Mouse (Mus musculus) myocyte (in vitro differentiated cells): ENCODE results near the gene Nabp2. TPM values are rescaled to one million over a fixed set of nuclear protein-coding genes. Genes with fewer than 3 reads are reported as not detected.

Source experiments
- H3K27me3 ChIP-seq: one replicate; pipeline ENCODE4 v1.6.1; 2011; ENCODE audit not compliant: control insufficient read depth, insufficient read depth, insufficient read length
- H3K36me3 ChIP-seq: one replicate; pipeline ENCODE4 v1.6.1; 2011; ENCODE audit not compliant: control insufficient read depth, insufficient read depth
- H3K4me2 ChIP-seq: one replicate; pipeline ENCODE4 v1.6.1; 2011; ENCODE audit warnings: low read depth, control low read depth
- H3K4me3 ChIP-seq: one replicate; pipeline ENCODE4 v1.5.1; 2011; ENCODE audit warnings: mild to moderate bottlenecking, control low read depth, moderate library complexity
- H3K79me2 ChIP-seq: one replicate; pipeline ENCODE4 v1.6.1; 2011; ENCODE audit not compliant: control insufficient read depth, insufficient read depth
- H3ac ChIP-seq: one replicate; pipeline ENCODE4 v1.6.1; 2011; ENCODE audit not compliant: control insufficient read depth, insufficient read length
- CEBPB ChIP-seq: IDR thresholded peaks from 2 replicates; pipeline ENCODE4 v1.6.1; 2011; ENCODE audit warnings: mild to moderate bottlenecking, moderate library complexity; ENCODE audit not compliant: poor library complexity, insufficient read depth, severe bottlenecking
- E2F4 ChIP-seq: IDR thresholded peaks from one replicate; pipeline ENCODE4 v1.6.1; 2011; ENCODE audit warnings: mild to moderate bottlenecking, control low read depth, moderate library complexity; ENCODE audit not compliant: insufficient read depth
- MAX ChIP-seq: IDR thresholded peaks from one replicate; pipeline ENCODE4 v1.6.1; 2011; ENCODE audit warnings: low read depth, mild to moderate bottlenecking, control low read depth
- MYOD1 ChIP-seq, 3 experiments: IDR thresholded peaks; one replicate each; pipeline ENCODE4 v1.6.1; 2011; ENCODE audit warnings: control low read depth in 2 of 3, low read depth in 2 of 3, mild to moderate bottlenecking in 2 of 3, moderate library complexity in 1 of 3; ENCODE audit not compliant: insufficient read length in 2 of 3, control insufficient read depth in 1 of 3
- MYOG ChIP-seq, 3 experiments: IDR thresholded peaks; one replicate each; pipeline ENCODE4 v1.6.1; 2011; ENCODE audit warnings: control low read depth in 2 of 3, low read depth in 2 of 3, mild to moderate bottlenecking in 2 of 3; ENCODE audit not compliant: insufficient read length in 2 of 3, control insufficient read depth in 1 of 3, insufficient read depth in 1 of 3
- POLR2A ChIP-seq: IDR thresholded peaks from one replicate; pipeline ENCODE4 v1.6.1; 2011; ENCODE audit warnings: low read depth, mild to moderate bottlenecking, control low read depth, moderate library complexity; ENCODE audit not compliant: insufficient read length
- POLR2AphosphoS2 ChIP-seq: IDR thresholded peaks from one replicate; pipeline ENCODE4 v1.6.1; 2011; ENCODE audit warnings: low read depth, control low read depth; ENCODE audit not compliant: insufficient read length
- REST ChIP-seq: IDR thresholded peaks from one replicate; pipeline ENCODE4 v1.6.1; 2011; ENCODE audit warnings: mild to moderate bottlenecking, control low read depth, moderate library complexity; ENCODE audit not compliant: insufficient read depth, insufficient read length
- SRF ChIP-seq: IDR thresholded peaks from one replicate; pipeline ENCODE4 v1.6.1; 2011; ENCODE audit warnings: low read depth; ENCODE audit not compliant: control insufficient read depth, insufficient read length
- TCF12 ChIP-seq: IDR thresholded peaks from one replicate; pipeline ENCODE4 v1.6.1; 2011; ENCODE audit warnings: mild to moderate bottlenecking, control low read depth; ENCODE audit not compliant: poor library complexity, insufficient read depth, severe bottlenecking
- TCF3 ChIP-seq: IDR thresholded peaks from one replicate; pipeline ENCODE4 v1.6.1; 2011; ENCODE audit warnings: low read depth, control low read depth; ENCODE audit not compliant: insufficient read length
- USF1 ChIP-seq: IDR thresholded peaks from one replicate; pipeline ENCODE4 v1.6.1; 2011; ENCODE audit warnings: low read depth, mild to moderate bottlenecking, control low read depth, moderate library complexity
- polyA plus RNA-seq: library from polyadenylated mRNA; unstranded; fragments of >200 nt; fragmentation: generic; extraction: Trizol; gene quantifications from one replicate; pipeline ENCODE4 v1.2.1, GENCODE M21; 2012; ENCODE audit warnings: missing spikeins

Nabp2 gene
- polyA plus RNA-seq, 1 experiment = 115 TPM

DNA sequence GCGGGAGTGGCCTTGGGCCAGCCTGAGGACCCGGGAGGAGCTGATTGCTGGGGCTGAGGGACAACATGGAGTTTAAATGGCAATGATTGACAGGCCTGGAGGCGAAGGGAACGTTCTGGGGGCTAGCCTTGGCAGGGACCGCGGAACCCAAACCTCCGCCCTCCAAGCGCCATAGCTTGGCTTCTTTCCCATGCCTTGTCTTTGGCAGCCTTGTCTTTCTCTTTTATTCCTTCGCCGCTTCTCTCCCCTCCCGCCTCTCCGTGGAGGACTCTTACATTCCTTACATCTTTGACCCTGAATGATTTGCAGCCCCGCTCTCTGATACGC lies 726 bp upstream of the Nabp2 start:
- peaks cover 39% of the 10 kb centered on the region for H3K79me2 ChIP-seq
- peak overlapping the region; percentile 64 for H3ac ChIP-seq
- TF ChIP-seq TCF12 (no peak), POLR2AphosphoS2 (no peak), CEBPB (no peak), REST (no peak), E2F4 (no peak), MYOG (IDR thresholded peaks at IDR 0.05; ENCODE audit: control insufficient read depth in 1 of 3, insufficient read depth in 1 of 3, insufficient read length in 2 of 3, low read depth in 2 of 3) (no peak), SRF (no peak), MAX (no peak), TCF3 (no peak), POLR2A (no peak), MYOD1 (IDR thresholded peaks at IDR 0.05; ENCODE audit: control insufficient read depth in 1 of 3, insufficient read length in 2 of 3, low read depth in 2 of 3) (no peak), USF1 (no peak)

DNA sequence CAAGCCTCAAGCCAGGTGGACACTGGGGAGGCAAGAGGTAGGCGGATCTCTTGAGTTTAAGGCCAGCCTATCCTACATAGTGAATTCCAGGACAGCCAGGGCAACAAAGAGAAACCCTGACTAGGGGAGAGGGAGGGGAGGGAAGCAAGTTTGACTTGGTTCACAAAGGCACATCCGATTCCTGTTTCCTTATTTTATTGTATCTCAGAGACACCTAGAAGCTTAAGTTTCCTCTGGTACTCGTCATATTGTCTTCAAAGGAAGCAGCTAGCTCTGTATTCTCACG lies 789 bp downstream of the Nabp2 start:
- H3K4me2 ChIP-seq = peak overlapping the region; percentile 99
- peaks cover 39% of the 10 kb centered on the region for H3K79me2 ChIP-seq
- no peaks in the 10 kb centered on the region for H3K27me3 ChIP-seq
- H3K4me3 ChIP-seq = peak overlapping the region; percentile 96
- H3ac ChIP-seq = peak overlapping the region; percentile 64
- no peak for TF ChIP-seq TCF12
- TF ChIP-seq REST = no peak
- TF ChIP-seq MAX = no peak
- no peak for TF ChIP-seq CEBPB
- no peak for TF ChIP-seq TCF3
- TF ChIP-seq POLR2AphosphoS2 = no peak
- no peak for TF ChIP-seq USF1
- no peak for TF ChIP-seq SRF
- no peak for TF ChIP-seq MYOD1 (IDR thresholded peaks at IDR 0.05; ENCODE audit: control insufficient read depth in 1 of 3, insufficient read length in 2 of 3, low read depth in 2 of 3)
- TF ChIP-seq E2F4 = no peak
- TF ChIP-seq POLR2A = no peak
- TF ChIP-seq MYOG (IDR thresholded peaks at IDR 0.05; ENCODE audit: control insufficient read depth in 1 of 3, insufficient read depth in 1 of 3, insufficient read length in 2 of 3, low read depth in 2 of 3) = no peak
- H3K36me3 ChIP-seq = peaks cover 16% of the 10 kb centered on the region

More for the DNA sequence above, 726 bp upstream of the Nabp2 start:
- Histone ChIP-seq H3K4me2 (peak overlapping the region; percentile 96), H3K4me3 (peak overlapping the region; percentile 96), H3K36me3 (peaks cover 18% of the 10 kb centered on the region), H3K27me3 (no peaks in the 10 kb centered on the region)

DNA sequence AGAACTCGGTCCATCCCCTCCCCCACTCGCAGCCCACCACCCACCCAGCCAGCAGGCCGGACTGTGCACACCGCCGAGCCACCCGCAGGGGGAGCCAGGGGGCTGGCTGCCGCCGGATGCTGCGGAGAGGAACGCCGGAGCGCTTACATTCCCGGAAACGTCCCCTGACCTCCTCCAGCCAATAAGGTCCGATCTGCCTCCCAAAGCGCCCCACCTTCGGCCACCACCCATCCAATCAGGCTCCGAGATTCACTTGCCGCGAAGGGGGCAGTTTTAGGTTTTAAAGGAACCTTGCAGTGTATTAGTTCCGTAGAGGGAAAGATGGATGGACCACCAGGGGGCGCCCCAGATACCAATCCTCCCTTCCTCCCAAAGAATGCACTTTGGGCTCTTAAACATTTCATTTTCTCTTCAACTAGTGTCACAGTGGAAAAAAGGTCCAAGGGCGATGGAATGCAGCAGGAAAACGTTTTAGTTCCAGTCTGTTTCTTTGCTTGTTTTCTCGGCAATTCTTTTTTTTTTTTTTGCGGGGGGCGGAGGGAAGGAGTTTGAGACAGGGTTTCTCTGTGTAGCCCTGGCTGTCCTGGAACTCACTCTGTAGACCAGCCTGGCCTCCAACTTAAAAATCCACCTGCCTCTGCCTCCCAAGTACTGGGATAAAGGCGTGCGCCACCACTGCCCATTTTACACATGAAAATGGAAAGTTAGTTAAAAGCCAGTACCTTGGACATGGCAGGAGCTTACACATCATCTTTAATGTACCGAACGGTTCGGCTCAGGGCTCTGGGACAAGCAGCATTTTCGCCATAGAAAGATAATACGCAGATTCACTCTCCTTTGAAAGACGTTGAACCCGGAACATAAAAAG lies 1.4 kb downstream of the Nabp2 start:
- TF ChIP-seq POLR2A (peak; percentile 52), MYOD1 (IDR thresholded peaks at IDR 0.05; ENCODE audit: control insufficient read depth in 1 of 3, insufficient read length in 2 of 3, low read depth in 2 of 3) (peak in 1 of 3 experiments; percentile 23), POLR2AphosphoS2 (peak; percentile 68), MYOG (IDR thresholded peaks at IDR 0.05; ENCODE audit: control insufficient read depth in 1 of 3, insufficient read depth in 1 of 3, insufficient read length in 2 of 3, low read depth in 2 of 3) (peak in 1 of 3 experiments; percentile 25), REST (no peak), E2F4 (peak; percentile 73)
- H3K36me3 ChIP-seq = peaks cover 10% of the 10 kb centered on the region
- H3K79me2 ChIP-seq = peaks cover 34% of the 10 kb centered on the region
- H3ac ChIP-seq = peak overlapping the region; percentile 64
- no peaks in the 10 kb centered on the region for H3K27me3 ChIP-seq
- peak overlapping the region; percentile 99 for H3K4me2 ChIP-seq
- H3K4me3 ChIP-seq = peak overlapping the region; percentile 96

DNA sequence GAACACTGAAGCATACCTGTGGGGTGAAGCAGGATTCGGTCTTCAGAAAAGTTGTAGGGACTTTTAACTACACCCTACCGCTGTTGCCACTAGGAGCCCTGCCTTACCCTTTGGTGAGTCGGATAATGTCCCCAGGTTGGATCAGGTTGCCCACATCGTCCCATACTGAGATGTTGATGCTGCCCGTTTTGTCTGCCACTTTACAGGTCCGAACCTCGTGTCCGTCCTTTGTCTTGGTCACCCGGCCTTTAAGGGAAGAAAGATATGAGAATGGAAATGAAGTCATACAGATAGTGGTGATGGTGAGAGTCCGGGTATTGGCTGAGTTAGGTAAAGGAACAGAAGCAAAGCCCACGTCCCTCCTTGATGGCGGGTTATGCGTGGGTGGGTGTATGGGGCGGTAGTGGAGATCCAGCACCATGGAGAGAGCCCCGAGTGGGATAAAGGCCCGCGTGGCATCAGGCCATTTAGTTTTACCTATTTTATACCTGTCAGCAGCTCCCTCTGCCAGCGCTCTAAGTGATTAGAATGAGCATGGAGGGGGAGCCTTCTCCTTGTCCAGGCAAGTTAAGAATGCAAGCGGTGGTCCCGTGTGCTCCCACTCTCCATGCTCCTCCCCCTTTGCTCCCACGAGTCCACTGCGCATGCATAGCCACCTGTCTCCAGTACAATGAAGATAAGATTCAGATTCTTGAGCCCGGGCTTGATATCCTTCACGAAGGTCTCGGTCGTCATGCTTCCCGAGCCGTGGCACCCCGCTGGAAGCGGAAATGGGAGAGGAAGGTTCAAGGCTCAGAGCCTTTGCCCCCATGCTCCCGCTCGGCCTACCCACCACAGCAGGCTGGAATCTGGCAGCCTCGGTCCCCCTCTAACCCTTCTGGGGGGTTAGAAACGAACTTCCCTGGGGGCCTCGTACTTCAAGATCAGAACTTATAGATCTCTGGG lies 2.4 kb downstream of the Nabp2 start:
- peak; percentile 68 for TF ChIP-seq REST
- no peak for TF ChIP-seq POLR2AphosphoS2
- H3K4me2 ChIP-seq = peak overlapping the region; percentile 99
- peak overlapping the region; percentile 96 for H3K4me3 ChIP-seq
- H3K36me3 ChIP-seq = peaks cover 8% of the 10 kb centered on the region
- H3K27me3 ChIP-seq = no peaks in the 10 kb centered on the region
- peaks cover 23% of the 10 kb centered on the region for H3K79me2 ChIP-seq
- peak overlapping the region; percentile 27 for H3ac ChIP-seq
